Mouse (Mus musculus) cerebellum, adult 2 months (tissue): ENCODE data around the gene Cpeb3. TPM values are rescaled to one million over a fixed set of nuclear protein-coding genes. Genes with fewer than 3 reads are reported as not detected.

Source experiments
- DNase-seq, 2 experiments: peaks; one replicate each; pipeline ENCODE4 v3.0.0; 2021
- H3K27ac ChIP-seq: fragments of 200-500 bp; 2 replicates; pipeline ENCODE4 v1.5.1; 2012; ENCODE audit warnings: low read length, control low read depth, inconsistent platforms; ENCODE audit not compliant: insufficient read depth
- H3K27me3 ChIP-seq: fragments of 200-500 bp; 2 replicates; pipeline ENCODE4 v1.6.1; 2012; ENCODE audit warnings: inconsistent platforms, mild to moderate bottlenecking, low read length, moderate library complexity; ENCODE audit not compliant: control insufficient read depth, insufficient read depth
- H3K4me1 ChIP-seq: fragments of 200-500 bp; 2 replicates; pipeline ENCODE4 v1.6.1; 2011; ENCODE audit warnings: low read length; ENCODE audit not compliant: control insufficient read depth, insufficient read depth
- H3K4me3 ChIP-seq: fragments of 200-500 bp; replicated peaks from 2 replicates; pipeline ENCODE3; 2011; ENCODE audit warnings: mild to moderate bottlenecking, low read depth, low read length, control low read depth; ENCODE audit not compliant: insufficient read depth
- CTCF ChIP-seq: fragments of 200-500 bp; IDR thresholded peaks from 2 replicates; pipeline ENCODE4 v1.5.1; 2011; ENCODE audit warnings: low read depth, mild to moderate bottlenecking, control low read depth, low read length, moderate library complexity, borderline replicate concordance; ENCODE audit not compliant: insufficient read depth
- POLR2A ChIP-seq: fragments of 200-500 bp; IDR thresholded peaks from 2 replicates; pipeline ENCODE4 v1.6.1; 2011; ENCODE audit warnings: low read length, control low read depth, borderline replicate concordance; ENCODE audit not compliant: insufficient read depth
- WGBS: fragments of 180-500 bp; shearing (Covaris S2); methylation state at CpG from one replicate; pipeline ENCODE4 v1.1.7; 2018; 5-methylcytosine and 5-hydroxymethylcytosine counted together
- polyA plus RNA-seq: library from polyadenylated mRNA; depleted of rRNA; stranded (reverse); fragments of >200 nt; gene quantifications from 2 replicates; pipeline ENCODE4 v1.2.3, GENCODE M21; 2012

The Cpeb3 gene
- polyA plus RNA-seq, 1 experiment = 41.5 TPM

DNA sequence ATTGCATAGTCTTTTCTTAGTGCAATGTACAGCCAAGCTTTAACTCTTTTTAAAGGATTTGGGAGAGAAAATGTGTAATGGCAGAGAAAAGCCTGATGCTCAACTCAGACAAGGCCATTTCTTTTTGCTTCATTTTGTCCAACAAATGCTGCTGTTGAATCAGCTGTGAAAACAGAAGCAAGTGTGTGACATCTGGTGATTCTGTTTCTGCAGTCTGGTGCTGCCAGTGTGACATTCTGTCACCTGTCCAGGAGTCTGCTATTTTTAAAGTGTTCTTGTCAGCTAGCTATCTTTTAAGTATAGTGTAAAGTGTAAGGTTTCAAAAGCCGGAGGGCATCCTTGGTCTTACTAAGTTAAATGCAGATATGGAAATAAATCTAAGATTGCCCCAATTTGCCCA lies 76.7 kb downstream of the Cpeb3 start:
- no peak for DNase-seq
- Histone ChIP-seq H3K27ac (no peak overlapping the region), H3K4me1 (no peaks in the 10 kb centered on the region; the same call in 1 of the 2 replicates), H3K27me3 (no peaks in the 10 kb centered on the region), H3K4me3 (no peak overlapping the region)
- WGBS = 42% methylated on average over 1 of the region's 1 CpGs
- TF ChIP-seq POLR2A (no peak), CTCF (no peak)

DNA sequence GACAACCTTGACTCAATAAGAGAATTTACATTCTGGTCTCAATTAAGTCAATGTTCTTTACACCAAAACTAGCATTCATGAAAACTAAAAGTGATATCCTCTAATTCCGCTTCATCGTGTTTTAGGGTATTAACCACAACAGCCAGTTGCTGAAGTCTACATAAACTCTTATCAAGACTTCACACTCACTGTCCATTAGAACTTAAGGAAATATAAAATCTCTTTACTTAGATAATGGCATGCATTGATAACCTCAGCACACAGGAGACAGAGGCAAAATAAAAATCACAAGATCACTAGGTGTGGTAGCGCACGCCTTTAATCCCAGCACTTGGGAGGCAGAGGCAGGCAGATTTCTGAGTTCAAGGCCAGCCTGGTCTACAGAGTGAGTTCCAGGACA lies 79.9 kb downstream of the Cpeb3 start:
- Histone ChIP-seq H3K4me1 (no peaks in the 10 kb centered on the region; the same call in 1 of the 2 replicates), H3K27me3 (no peaks in the 10 kb centered on the region), H3K27ac (no peak overlapping the region), H3K4me3 (no peak overlapping the region)
- no peak for DNase-seq
- no peak for TF ChIP-seq CTCF
- TF ChIP-seq POLR2A = no peak
- WGBS = 96% methylated on average over 4 of the region's 4 CpGs

- TF ChIP-seq POLR2A = no peak
- no peak for TF ChIP-seq CTCF
- Histone ChIP-seq H3K27me3 (no peaks in the 10 kb centered on the region), H3K27ac (no peak overlapping the region), H3K4me3 (no peak overlapping the region), H3K4me1 (no peaks in the 10 kb centered on the region; the same call in 1 of the 2 replicates)
- WGBS = 80% methylated on average over 5 of the region's 5 CpGs
- no peak for DNase-seq
Observed at GRCm38 (mm10) chr19:37127018-37127567, 81.3 kb downstream of the Cpeb3 start.

- TF ChIP-seq CTCF (no peak), POLR2A (no peak)
Observed at GRCm38 (mm10) chr19:37124961-37125360, 83.4 kb downstream of the Cpeb3 start.

DNA sequence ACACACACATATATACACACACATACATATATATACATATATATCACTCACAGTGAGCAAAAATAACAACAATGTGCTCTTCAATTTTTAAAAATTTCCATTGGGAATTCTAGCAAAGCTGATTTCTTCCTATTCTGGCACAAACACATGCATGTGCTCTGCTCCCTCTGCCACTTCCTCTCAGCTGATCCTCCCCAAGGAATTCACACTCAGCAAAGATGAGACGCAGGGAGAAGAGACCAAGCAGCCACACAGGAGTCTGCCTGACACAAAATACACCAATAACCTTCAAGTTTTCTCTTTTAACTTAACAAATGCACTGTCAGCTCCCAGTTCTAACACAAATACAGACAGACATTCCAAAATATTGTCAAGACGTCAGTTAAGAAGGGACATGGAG lies 89.1 kb downstream of the Cpeb3 start:
- H3K4me1 ChIP-seq = peaks cover 7% of the 10 kb centered on the region
- no peak for TF ChIP-seq CTCF
- no peak for TF ChIP-seq POLR2A
- no peak overlapping the region for H3K27ac ChIP-seq
- WGBS = 29% methylated on average over 2 of the region's 2 CpGs
- DNase-seq = peak in 1 of 2 experiments; percentile 19
- H3K27me3 ChIP-seq = no peaks in the 10 kb centered on the region
- no peak overlapping the region for H3K4me3 ChIP-seq

More at GRCm38 (mm10) chr19:37124961-37125360, 83.4 kb downstream of the Cpeb3 start:
- H3K4me3 ChIP-seq = no peak overlapping the region
- no peaks in the 10 kb centered on the region for H3K27me3 ChIP-seq
- DNase-seq = no peak
- no peak overlapping the region for H3K27ac ChIP-seq
- no peaks in the 10 kb centered on the region; the same call in 1 of the 2 replicates for H3K4me1 ChIP-seq

DNA sequence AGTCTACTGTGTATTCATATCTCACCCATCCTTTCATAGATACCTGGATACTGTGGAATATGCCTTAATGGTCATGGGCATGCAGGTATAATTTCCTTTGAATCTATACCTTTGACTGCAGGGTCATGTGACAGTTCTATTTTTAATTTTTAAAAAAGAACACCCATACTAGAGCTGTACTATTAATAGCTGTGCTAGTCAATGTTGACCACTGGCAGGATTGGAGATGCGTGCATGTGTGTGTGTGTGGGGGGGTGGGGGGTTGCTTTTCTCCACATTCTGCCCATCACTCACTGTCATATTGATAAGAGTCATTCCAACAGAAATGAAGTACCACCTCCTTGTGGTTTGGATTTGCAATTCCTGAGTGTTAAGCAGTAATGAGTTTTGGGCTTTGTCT lies 92.6 kb downstream of the Cpeb3 start:
- 83% methylated on average over 1 of the region's 1 CpGs for WGBS

GRCm38 (mm10) chr19:37115374-37115773 lies 93.0 kb downstream of the Cpeb3 start:
- no peak overlapping the region for H3K27ac ChIP-seq
- peak in 1 of 2 experiments; percentile 27 for DNase-seq
- 77% methylated on average over 8 of the region's 8 CpGs for WGBS
- no peak overlapping the region for H3K4me3 ChIP-seq
- peaks cover 8% of the 10 kb centered on the region for H3K4me1 ChIP-seq
- TF ChIP-seq POLR2A = no peak
- no peak for TF ChIP-seq CTCF
- no peaks in the 10 kb centered on the region for H3K27me3 ChIP-seq

More for the DNA sequence above, 92.6 kb downstream of the Cpeb3 start:
- no peak for DNase-seq
- Histone ChIP-seq H3K27ac (no peak overlapping the region), H3K4me3 (no peak overlapping the region), H3K4me1 (peaks cover 7% of the 10 kb centered on the region), H3K27me3 (no peaks in the 10 kb centered on the region)
- TF ChIP-seq POLR2A (no peak), CTCF (no peak)

DNA sequence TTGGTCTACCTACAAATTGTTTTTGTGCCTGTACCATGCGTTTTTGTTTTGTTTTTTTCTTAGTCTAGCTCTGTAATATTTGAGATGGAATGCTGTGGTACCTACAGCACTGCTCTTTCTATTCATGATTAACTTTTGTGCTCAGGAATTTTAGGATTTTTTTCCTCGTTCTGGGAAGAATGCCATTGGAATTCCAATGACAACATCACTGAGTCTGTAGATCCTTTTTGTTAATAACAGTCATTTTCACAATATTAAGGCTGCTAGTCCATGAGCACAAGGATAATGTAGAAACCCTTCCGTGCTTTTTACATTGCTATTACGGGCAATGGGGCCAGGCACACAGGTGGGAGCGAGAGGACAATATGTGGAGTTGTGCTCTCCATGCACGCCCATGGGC lies 96.6 kb downstream of the Cpeb3 start:
- H3K4me3 ChIP-seq = no peak overlapping the region
- H3K4me1 ChIP-seq = peaks cover 3% of the 10 kb centered on the region
- no peaks in the 10 kb centered on the region for H3K27me3 ChIP-seq
- no peak for DNase-seq
- no peak overlapping the region for H3K27ac ChIP-seq
- 87% methylated on average over 6 of the region's 6 CpGs for WGBS
- TF ChIP-seq CTCF (no peak), POLR2A (no peak)
